ENCODE assay signal across 16 mouse cellular contexts in genomic region chr1:64164526-64165062, GRCm38 (mm10). TPM values are rescaled to one million over a fixed set of nuclear protein-coding genes. Genes with fewer than 3 reads are reported as not detected.
DNase-seq lines count a peak whose midpoint lies in the region; ATAC-seq lines count a peak whose summit lies in the region.
"Had no signal": no experiment of that assay in that cellular context is flagged by ENCODE, and none has a peak within 500 bp of the region (broad histone marks: within the 10 kb centered on the region; RNA-seq: fewer than 3 reads in every experiment).

No protein-coding gene starts in this region.

- 0 out of 2 replicates have a peak overlapping the region, but pooled peaks have one; percentile 4 for H3K27ac ChIP-seq in midbrain, embryonic 16.5 days (ENCODE audit: low read length)
- no peak overlapping the region for H3K27ac ChIP-seq in midbrain, embryonic 13.5 days
- no peak overlapping the region for H3K27ac ChIP-seq in limb, embryonic 12.5 days
- H3K27ac ChIP-seq: embryonic facial prominence, embryonic 10.5 days; heart, embryonic 15.5 days; liver, embryonic 12.5 days had no signal

- ATAC-seq in midbrain, embryonic 16.5 days: no peak
- ATAC-seq in midbrain, embryonic 13.5 days: no peak
- peak; percentile 80; the same call in 1 of the 2 replicates for ATAC-seq in limb, embryonic 12.5 days (ENCODE audit: insufficient number of reproducible peaks, insufficient read depth, low FRiP score, low TSS enrichment, low read depth)
- ATAC-seq: intestine, postnatal 0 days; liver, embryonic 12.5 days had no signal

- WGBS in midbrain, embryonic 16.5 days: 53% methylated on average over 5 of the region's 5 CpGs
- WGBS in midbrain, embryonic 13.5 days: 55% methylated on average over 5 of the region's 5 CpGs
- WGBS in limb, embryonic 12.5 days: 19% methylated on average over 5 of the region's 5 CpGs

- H3K4me2 ChIP-seq in midbrain, embryonic 16.5 days (ENCODE audit: low read length): no peak overlapping the region
- H3K4me2 ChIP-seq in midbrain, embryonic 13.5 days (replicated peaks): no peak overlapping the region
- no peak overlapping the region for H3K4me2 ChIP-seq in limb, embryonic 12.5 days
- H3K4me2 ChIP-seq: heart, embryonic 15.5 days; liver, embryonic 12.5 days had no signal

- no peaks in the 10 kb centered on the region for H3K27me3 ChIP-seq in midbrain, embryonic 16.5 days (ENCODE audit: control insufficient read depth, insufficient read depth, low read depth, low read length)
- H3K27me3 ChIP-seq in midbrain, embryonic 13.5 days: no peaks in the 10 kb centered on the region
- H3K27me3 ChIP-seq in limb, embryonic 12.5 days: 0 out of 2 replicates have a peak, but pooled peaks cover 5% of the 10 kb centered on the region
- H3K27me3 ChIP-seq: heart, embryonic 15.5 days; liver, embryonic 12.5 days had no signal

- no peak overlapping the region for H3K4me3 ChIP-seq in midbrain, embryonic 16.5 days (ENCODE audit: low read depth, low read length)
- H3K4me3 ChIP-seq in midbrain, embryonic 13.5 days (replicated peaks): no peak overlapping the region
- H3K4me3 ChIP-seq in limb, embryonic 12.5 days (replicated peaks): no peak overlapping the region
- H3K4me3 ChIP-seq: embryonic facial prominence, embryonic 10.5 days; heart, embryonic 15.5 days; liver, embryonic 12.5 days had no signal

- no peak overlapping the region for H3K9ac ChIP-seq in midbrain, embryonic 16.5 days (ENCODE audit: low read depth, low read length)
- no peak overlapping the region for H3K9ac ChIP-seq in midbrain, embryonic 13.5 days (replicated peaks)
- H3K9ac ChIP-seq in limb, embryonic 12.5 days (replicated peaks): no peak overlapping the region
- H3K9ac ChIP-seq: heart, embryonic 15.5 days; liver, embryonic 12.5 days had no signal

- DNase-seq in cerebellum, adult 11-12 months: peak; percentile 90
- DNase-seq in cerebellum, adult 9-11 months: peak; percentile 92
- no peak for DNase-seq in adipocyte (ENCODE audit: low spot score)
- no peak for DNase-seq in thymus, postnatal 10 days (ENCODE audit: low spot score in 2 of 2)
- no peak for DNase-seq in gastrocnemius, postnatal 10 days
- DNase-seq: adrenal gland, adult 8-10 months; gastrocnemius, postnatal 25 days; lung, adult 2 months; spleen, adult 18-20 months had no signal

- no peaks in the 10 kb centered on the region for H3K36me3 ChIP-seq in midbrain, embryonic 16.5 days (ENCODE audit: control insufficient read depth, insufficient read depth, low read length)
- no peaks in the 10 kb centered on the region for H3K36me3 ChIP-seq in midbrain, embryonic 13.5 days
- H3K36me3 ChIP-seq in limb, embryonic 12.5 days: no peaks in the 10 kb centered on the region
- H3K36me3 ChIP-seq: embryonic facial prominence, embryonic 10.5 days; heart, embryonic 15.5 days; liver, embryonic 12.5 days had no signal

- H3K4me1 ChIP-seq in midbrain, embryonic 16.5 days (ENCODE audit: control insufficient read depth, insufficient read depth, low read length): 0 out of 2 replicates have a peak, but pooled peaks cover 2% of the 10 kb centered on the region
- peaks cover 5% of the 10 kb centered on the region; the same call in 1 of the 2 replicates for H3K4me1 ChIP-seq in midbrain, embryonic 13.5 days (replicated peaks)
- H3K4me1 ChIP-seq in limb, embryonic 12.5 days (replicated peaks): peaks cover 11% of the 10 kb centered on the region
- H3K4me1 ChIP-seq: embryonic facial prominence, embryonic 10.5 days; heart, embryonic 15.5 days; liver, embryonic 12.5 days had no signal

- H3K9me3 ChIP-seq in midbrain, embryonic 16.5 days (replicated peaks; ENCODE audit: control insufficient read depth, low read length, poor library complexity, severe bottlenecking): no peaks in the 10 kb centered on the region
- no peaks in the 10 kb centered on the region for H3K9me3 ChIP-seq in midbrain, embryonic 13.5 days
- no peaks in the 10 kb centered on the region for H3K9me3 ChIP-seq in limb, embryonic 12.5 days
- H3K9me3 ChIP-seq: embryonic facial prominence, embryonic 10.5 days; heart, embryonic 15.5 days; liver, embryonic 12.5 days had no signal

RNA-seq across cellular contexts. Expression of gene Klf7, which starts 42.5 kb away (rescaled TPM):
- 130 and 135 TPM in 2 replicates for polyA plus RNA-seq in midbrain, embryonic 16.5 days (2015; fragmentation: Nextera tagmentation; extraction: Ambion mirVana)
- polyA plus RNA-seq in midbrain, embryonic 13.5 days (2015; fragmentation: Nextera tagmentation; extraction: Ambion mirVana): 84.5 and 92.2 TPM in 2 replicates
- polyA plus RNA-seq in limb, embryonic 12.5 days (2016; fragmentation: Nextera tagmentation; extraction: Ambion mirVana): 13.7 and 13.9 TPM in 2 replicates
- 10 to 100 TPM; 13.6 to 17.3 TPM for total RNA-seq in gastrocnemius, postnatal 10 days (2021)

Comparison
In these comparisons a context has a peak if more than half of its experiments do, and no peak if none do; other contexts are left out.
1. DNase-seq: peak in cerebellum, adult 11-12 months (single experiment) and cerebellum, adult 9-11 months (single experiment); none in adipocyte (single experiment), thymus, postnatal 10 days (0 of 2) and gastrocnemius, postnatal 10 days (single experiment).